Mouse (Mus musculus) testis, adult 2 months (tissue): Measurements from ENCODE around the gene Zdhhc6.

Experiments used
- CTCF ChIP-seq: fragments of 200-500 bp; IDR thresholded peaks from 2 replicates; pipeline ENCODE4 v1.5.1; 2012; ENCODE audit warnings: low read depth, mild to moderate bottlenecking, inconsistent platforms, low read length, moderate library complexity; ENCODE audit not compliant: control insufficient read depth, insufficient read depth, insufficient replicate concordance
- POLR2A ChIP-seq: fragments of 200-500 bp; IDR thresholded peaks from 2 replicates; pipeline ENCODE4 v1.6.1; 2012; ENCODE audit warnings: low read depth, mild to moderate bottlenecking, inconsistent platforms, low read length, moderate library complexity; ENCODE audit not compliant: control insufficient read depth

GRCm38 (mm10) chr19:55268150-55268549 is 47.7 kb downstream of the Zdhhc6 start:
- TF ChIP-seq CTCF (no peak), POLR2A (no peak)
